In the genomic region with DNA sequence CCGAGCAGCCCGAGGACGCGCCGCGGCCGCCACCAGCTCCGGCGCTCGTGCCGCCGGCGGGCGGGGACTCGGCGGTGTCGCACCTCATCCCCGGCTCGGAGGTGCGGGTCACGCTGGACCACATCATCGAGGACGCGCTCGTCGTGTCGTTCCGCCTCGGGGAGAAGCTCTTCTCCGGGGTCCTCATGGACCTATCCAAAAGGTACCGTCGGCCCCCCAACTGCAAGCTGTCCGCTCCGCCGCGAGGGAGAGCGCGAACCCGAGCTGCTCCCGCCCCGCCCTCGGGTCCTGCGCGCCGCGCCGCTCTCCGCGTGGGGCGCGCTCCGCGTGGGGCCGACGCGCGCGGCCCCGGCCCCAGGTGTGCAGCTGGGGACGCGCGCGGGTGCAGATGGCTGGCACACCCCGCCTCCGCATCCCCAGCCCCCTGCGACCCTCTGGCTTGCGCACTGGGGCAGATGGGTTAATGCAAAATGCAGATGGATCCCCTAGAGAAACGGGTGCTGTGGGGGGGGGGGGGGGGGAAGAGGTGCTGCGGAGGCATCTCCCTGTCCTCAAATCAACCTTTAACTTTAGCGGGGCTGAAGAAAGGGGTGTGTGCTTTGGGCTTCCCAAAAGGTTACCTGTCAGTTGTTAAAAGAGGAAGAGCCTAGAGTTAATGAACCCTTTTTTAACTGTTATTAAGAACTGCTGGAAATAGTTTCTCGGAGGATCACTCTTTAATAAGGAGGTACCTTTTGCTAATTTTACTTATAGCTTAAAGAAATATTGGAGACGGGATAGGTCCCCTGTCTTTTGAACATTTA, we compare ENCODE assay signal across 8 mouse cellular contexts. TPM values are rescaled to one million over a fixed set of nuclear protein-coding genes. Genes with fewer than 3 reads are reported as not detected.
DNase-seq lines count a peak whose midpoint lies in the region; ATAC-seq and TF ChIP-seq lines count a peak whose summit lies in the region.

No protein-coding gene starts in this region.

- no peaks in the 10 kb centered on the region for H3K9me3 ChIP-seq in ES-Bruce4 (replicated peaks; ENCODE audit: control insufficient read depth, insufficient read depth, low read length, poor library complexity, severe bottlenecking)
- no peaks in the 10 kb centered on the region for H3K9me3 ChIP-seq in forebrain, embryonic 12.5 days
- no peaks in the 10 kb centered on the region for H3K9me3 ChIP-seq in heart, postnatal 0 days (replicated peaks; ENCODE audit: control insufficient read depth, low read length)
- H3K9me3 ChIP-seq in neural tube, embryonic 15.5 days (replicated peaks): no peaks in the 10 kb centered on the region

- whole genome bisulfite sequencing in forebrain, embryonic 12.5 days: under 1% methylated on average over 70 of the region's 72 CpGs
- WGBS in heart, postnatal 0 days: under 1% methylated on average over 67 of the region's 72 CpGs
- under 1% methylated on average over 71 of the region's 72 CpGs for WGBS in neural tube, embryonic 15.5 days
- under 1% methylated on average over 71 of the region's 72 CpGs for WGBS in thymus, adult 2 months

- no peak for TF ChIP-seq POLR2A in ES-Bruce4 (IDR thresholded peaks at IDR 0.05; ENCODE audit: insufficient read depth, low read length)
- TF ChIP-seq POLR2A in thymus, adult 2 months (IDR thresholded peaks at IDR 0.05; ENCODE audit: control insufficient read depth, extremely low read depth, insufficient read depth, low read length, poor library complexity): peak; percentile 54; the same call in 1 of the 2 replicates

- H3K27ac ChIP-seq in ES-Bruce4 (ENCODE audit: insufficient read depth, low read length): no peak overlapping the region
- peak overlapping the region; percentile 97 for H3K27ac ChIP-seq in forebrain, embryonic 12.5 days
- peak overlapping the region; percentile 98 for H3K27ac ChIP-seq in heart, postnatal 0 days (ENCODE audit: low read depth)
- H3K27ac ChIP-seq in neural tube, embryonic 15.5 days (replicated peaks): peak overlapping the region; percentile 96
- peak overlapping the region; percentile 53 for H3K27ac ChIP-seq in thymus, adult 2 months (ENCODE audit: control insufficient read depth, insufficient read depth, low read length)

- ATAC-seq in forebrain, embryonic 12.5 days (ENCODE audit: low FRiP score): peak; percentile 37
- ATAC-seq in heart, postnatal 0 days (ENCODE audit: insufficient read depth, low read depth): peak; percentile 9
- peak; percentile 58 for ATAC-seq in neural tube, embryonic 15.5 days (ENCODE audit: low FRiP score)

- peak overlapping the region; percentile 77 for H3K4me2 ChIP-seq in forebrain, embryonic 12.5 days
- peak overlapping the region; percentile 92 for H3K4me2 ChIP-seq in heart, postnatal 0 days (ENCODE audit: low read depth, low read length)
- peak overlapping the region; percentile 68 for H3K4me2 ChIP-seq in neural tube, embryonic 15.5 days

- H3K27me3 ChIP-seq in ES-Bruce4 (ENCODE audit: control insufficient read depth, insufficient read depth, low read length, poor library complexity, severe bottlenecking): no peaks in the 10 kb centered on the region
- H3K27me3 ChIP-seq in forebrain, embryonic 12.5 days: no peaks in the 10 kb centered on the region
- no peaks in the 10 kb centered on the region for H3K27me3 ChIP-seq in heart, postnatal 0 days (ENCODE audit: control insufficient read depth, insufficient read depth, low read length)
- H3K27me3 ChIP-seq in neural tube, embryonic 15.5 days (replicated peaks): no peaks in the 10 kb centered on the region
- H3K27me3 ChIP-seq in thymus, adult 2 months (ENCODE audit: control insufficient read depth, insufficient read depth, low read length): no peaks in the 10 kb centered on the region

- peak overlapping the region; percentile 75 for H3K4me3 ChIP-seq in ES-Bruce4 (ENCODE audit: low read depth, low read length)
- peak overlapping the region; percentile 94 for H3K4me3 ChIP-seq in forebrain, embryonic 12.5 days (replicated peaks)
- H3K4me3 ChIP-seq in heart, postnatal 0 days (ENCODE audit: low read depth, low read length): peak overlapping the region; percentile 98
- peak overlapping the region; percentile 81 for H3K4me3 ChIP-seq in neural tube, embryonic 15.5 days (replicated peaks)
- H3K4me3 ChIP-seq in thymus, adult 2 months (ENCODE audit: control insufficient read depth, insufficient read depth, low read length): peak overlapping the region; percentile 92

- H3K9ac ChIP-seq in ES-Bruce4 (ENCODE audit: low read depth, poor library complexity, severe bottlenecking): peak overlapping the region; percentile 100
- peak overlapping the region; percentile 97 for H3K9ac ChIP-seq in forebrain, embryonic 12.5 days
- H3K9ac ChIP-seq in heart, postnatal 0 days (replicated peaks; ENCODE audit: low read depth, low read length): peak overlapping the region; percentile 99
- peak overlapping the region; percentile 84 for H3K9ac ChIP-seq in neural tube, embryonic 15.5 days (replicated peaks)

- no peak for TF ChIP-seq CTCF in ES-Bruce4 (IDR thresholded peaks at IDR 0.05; ENCODE audit: low read depth, low read length)
- no peak for TF ChIP-seq CTCF in heart, postnatal 0 days (IDR thresholded peaks at IDR 0.05; ENCODE audit: low read depth)
- TF ChIP-seq CTCF in thymus, adult 2 months (IDR thresholded peaks at IDR 0.05; ENCODE audit: borderline replicate concordance, control insufficient read depth, extremely low read depth, insufficient read depth, low read length, poor library complexity): peak; percentile 30; the same call in 1 of the 2 replicates

- peaks cover 2% of the 10 kb centered on the region for H3K4me1 ChIP-seq in ES-Bruce4 (ENCODE audit: control insufficient read depth, insufficient read depth, low read length)
- peaks cover 23% of the 10 kb centered on the region for H3K4me1 ChIP-seq in forebrain, embryonic 12.5 days
- peaks cover 11% of the 10 kb centered on the region for H3K4me1 ChIP-seq in heart, postnatal 0 days (ENCODE audit: control insufficient read depth, insufficient read depth)
- H3K4me1 ChIP-seq in neural tube, embryonic 15.5 days: peaks cover 37% of the 10 kb centered on the region
- no peaks in the 10 kb centered on the region for H3K4me1 ChIP-seq in thymus, adult 2 months (replicated peaks; ENCODE audit: control insufficient read depth, insufficient read depth, low read length)

- peak; percentile 24 for DNase-seq in c-Kit-positive CD71-positive TER-119-negative erythroid progenitor cells, embryonic 14.5 days (ENCODE audit: low read depth)
- peak; percentile 58 for DNase-seq in heart, postnatal 0 days (ENCODE audit: low spot score)
- peak; percentile 66 to 76 for DNase-seq in kidney, postnatal 4 days
- peak; percentile 51 to 52 for DNase-seq in lung, adult 18-20 months
- DNase-seq in thymus, adult 2 months: peak; percentile 73

- TF ChIP-seq EP300 in ES-Bruce4 (IDR thresholded peaks at IDR 0.05; ENCODE audit: insufficient read depth, low read depth, low read length): no peak
- TF ChIP-seq EP300 in heart, postnatal 0 days (IDR thresholded peaks at IDR 0.05; ENCODE audit: low read depth): no peak

- H3K36me3 ChIP-seq in ES-Bruce4 (ENCODE audit: control insufficient read depth, insufficient read depth, low read length, poor library complexity, severe bottlenecking): peaks cover 28% of the 10 kb centered on the region
- H3K36me3 ChIP-seq in forebrain, embryonic 12.5 days (replicated peaks): peaks cover 10% of the 10 kb centered on the region
- H3K36me3 ChIP-seq in heart, postnatal 0 days (replicated peaks; ENCODE audit: control insufficient read depth, insufficient read depth, low read length): peaks cover 11% of the 10 kb centered on the region
- peaks cover 7% of the 10 kb centered on the region for H3K36me3 ChIP-seq in neural tube, embryonic 15.5 days
- peaks cover 8% of the 10 kb centered on the region; the same call in 1 of the 2 replicates for H3K36me3 ChIP-seq in thymus, adult 2 months (ENCODE audit: control insufficient read depth, insufficient read depth, low read length)

RNA-seq across cellular contexts. Expression of a gene that starts 0.8 kb away (rescaled TPM):
- polyA plus RNA-seq in ES-Bruce4 (2011; ENCODE audit: insufficient read depth, insufficient read length, low read depth, missing spikeins): 87.5 and 88.6 TPM in 2 replicates
- 44.9 and 48.4 TPM in 2 replicates for polyA plus RNA-seq in forebrain, embryonic 12.5 days (2016; fragmentation: Nextera tagmentation; extraction: Ambion mirVana)
- 16.0 and 16.9 TPM in 2 replicates for total RNA-seq in heart, postnatal 0 days (2014; rRNA removed; ENCODE audit: low replicate concordance)
- polyA plus RNA-seq in heart, postnatal 0 days (2015; fragmentation: Nextera tagmentation; extraction: Ambion mirVana): 11.9 and 12.4 TPM in 2 replicates
- 25.2 and 25.4 TPM in 2 replicates for polyA plus RNA-seq in neural tube, embryonic 15.5 days (2015; fragmentation: Nextera tagmentation; extraction: Ambion mirVana)
- polyA plus RNA-seq in thymus, adult 2 months (2012; rRNA removed): 35.0 and 40.9 TPM in 2 replicates
